Mouse (Mus musculus) cortical plate, adult 2 months (tissue): ENCODE data around the gene Faf1.

Source experiments
- CTCF ChIP-seq: fragments of 200-500 bp; IDR thresholded peaks from 2 replicates; pipeline ENCODE4 v1.5.1; 2011; ENCODE audit warnings: mild to moderate bottlenecking, control low read depth, low read length; ENCODE audit not compliant: insufficient read depth; ENCODE audit errors: extremely low read depth
- POLR2A ChIP-seq: fragments of 200-500 bp; IDR thresholded peaks from 2 replicates; pipeline ENCODE4 v1.6.1; 2011; ENCODE audit warnings: mild to moderate bottlenecking, low read length, control low read depth; ENCODE audit not compliant: insufficient read depth; ENCODE audit errors: extremely low read depth

- TF ChIP-seq CTCF (no peak), POLR2A (no peak)
Observed at GRCm38 (mm10) chr4:109654701-109655100, 21.7 kb upstream of the Faf1 start.
